Mouse (Mus musculus) cerebral cortex, adult 2 months (tissue): ENCODE data around the gene Nek11.

Experiments used
- WGBS: fragments of 180-500 bp; shearing (Covaris S2); methylation state at CpG from one replicate; pipeline ENCODE4 v1.1.7; 2018; 5-methylcytosine and 5-hydroxymethylcytosine counted together

Nek11 gene

GRCm38 (mm10) chr9:105313250-105313649 lies 82.1 kb downstream of the Nek11 start:
- 47% methylated on average over 10 of the region's 10 CpGs for WGBS

GRCm38 (mm10) chr9:105312686-105313085 lies 82.6 kb downstream of the Nek11 start:
- WGBS = 73% methylated on average over 1 of the region's 1 CpGs

DNA sequence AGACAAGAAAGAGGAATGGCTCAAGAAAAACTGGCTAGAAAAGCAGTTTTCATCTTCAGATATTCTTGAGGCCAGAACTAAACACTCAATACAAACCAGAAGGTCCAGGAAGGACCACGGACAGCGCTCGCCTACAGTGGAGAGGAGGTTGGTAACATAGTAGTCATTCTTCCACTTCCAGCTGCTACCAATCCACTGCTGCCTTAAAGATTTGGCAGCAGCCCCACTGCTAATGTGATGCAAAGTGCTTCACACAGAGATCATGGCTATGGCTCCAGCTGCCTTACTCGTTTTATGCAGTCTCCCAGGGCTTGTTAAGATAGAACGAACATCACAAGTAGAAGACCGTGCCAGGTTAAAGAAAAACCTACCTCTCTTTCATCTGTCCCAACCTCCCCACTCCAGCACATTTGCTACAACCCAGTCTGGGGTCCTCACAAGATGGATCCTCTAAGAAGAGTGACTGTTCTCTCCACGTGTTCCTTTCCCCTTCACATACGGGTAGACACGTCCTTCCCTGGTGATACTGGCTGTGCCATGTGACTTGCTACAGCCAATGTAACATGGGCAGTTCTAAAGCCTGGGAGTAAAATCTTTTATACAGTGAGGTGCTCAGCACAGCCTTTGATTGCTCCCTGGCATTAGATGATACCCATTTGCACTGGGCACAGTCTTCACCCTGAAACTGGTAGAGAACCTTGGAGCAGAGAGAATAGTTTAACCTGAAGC lies 85.6 kb downstream of the Nek11 start:
- 20% methylated on average over 9 of the region's 9 CpGs for WGBS

- 55% methylated on average over 2 of the region's 2 CpGs for WGBS
Measured at GRCm38 (mm10) chr9:105306042-105306441, 89.3 kb downstream of the Nek11 start.

GRCm38 (mm10) chr9:105302230-105302629 lies 93.1 kb downstream of the Nek11 start:
- 76% methylated on average over 3 of the region's 3 CpGs for WGBS

- 82% methylated on average over 1 of the region's 1 CpGs for WGBS
Measured at GRCm38 (mm10) chr9:105301396-105301795, 93.9 kb downstream of the Nek11 start.

DNA sequence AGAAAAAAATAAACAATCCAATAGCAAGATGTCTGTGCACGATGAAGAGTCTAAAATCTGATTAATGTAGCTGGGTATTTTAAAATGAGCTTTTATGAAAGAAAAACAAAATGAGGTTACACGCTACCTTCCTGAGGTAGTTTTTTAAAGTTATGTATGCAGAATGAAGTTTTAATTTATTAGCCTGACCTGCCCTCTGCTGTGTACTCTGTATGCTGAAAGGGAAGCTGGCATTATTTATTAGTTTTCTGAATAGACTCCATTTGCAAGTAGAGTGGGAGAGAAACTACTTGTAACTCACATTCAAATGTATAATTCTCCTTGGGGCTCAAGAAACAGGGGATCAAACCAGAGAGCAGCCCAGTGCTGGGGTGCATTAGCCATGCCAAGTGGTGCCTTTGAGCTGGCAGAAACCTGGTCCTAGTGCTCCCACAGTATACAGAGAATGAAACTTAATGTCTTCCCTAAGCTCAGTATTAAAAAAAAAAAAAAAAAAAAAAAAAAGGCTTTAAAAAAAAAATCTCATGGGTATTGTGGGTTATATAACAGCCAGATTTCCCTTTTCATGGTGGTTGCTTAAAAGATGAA lies 94.5 kb downstream of the Nek11 start:
- WGBS = 77% methylated on average over 2 of the region's 2 CpGs

DNA sequence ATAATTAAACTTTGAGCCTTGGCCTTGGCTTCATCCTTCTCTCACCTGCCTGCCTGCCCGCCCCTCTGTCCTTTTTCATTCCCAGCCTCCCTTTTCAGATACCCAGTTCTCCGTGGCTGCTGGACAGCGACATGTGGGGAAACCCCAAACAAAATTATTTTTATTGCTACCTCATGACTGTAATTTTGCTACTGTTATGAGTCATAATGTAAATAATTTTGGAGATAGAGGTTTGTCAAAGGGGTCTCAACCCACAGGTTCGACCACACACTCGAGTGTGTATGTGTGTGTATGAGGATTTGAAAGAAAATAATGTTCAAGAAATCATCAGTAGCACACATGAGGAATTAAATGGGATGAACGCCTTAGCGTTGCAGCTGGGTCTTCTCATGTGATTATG lies 110.7 kb downstream of the Nek11 start:
- WGBS = 70% methylated on average over 7 of the region's 7 CpGs

DNA sequence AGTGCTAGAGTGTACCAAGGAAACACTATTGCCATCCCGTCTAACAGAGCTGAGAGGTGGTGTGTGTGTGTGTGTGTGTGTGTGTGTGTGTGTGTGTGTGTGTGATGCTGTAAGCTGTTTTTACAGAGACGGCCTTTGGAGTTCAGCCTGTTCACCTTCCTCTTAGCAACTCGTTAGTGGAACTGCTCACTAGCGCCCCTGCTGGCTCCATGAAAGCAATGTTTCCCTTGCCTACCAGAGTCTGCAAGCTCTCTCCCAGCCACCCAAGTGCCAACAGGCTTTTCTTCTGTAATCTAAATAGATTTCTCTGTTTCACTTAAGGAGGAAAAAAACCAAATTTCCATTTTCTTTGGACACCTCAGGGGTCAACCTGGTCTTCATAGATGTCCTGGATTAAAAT lies 112.6 kb downstream of the Nek11 start:
- whole genome bisulfite sequencing = 20% methylated on average over 4 of the region's 4 CpGs

DNA sequence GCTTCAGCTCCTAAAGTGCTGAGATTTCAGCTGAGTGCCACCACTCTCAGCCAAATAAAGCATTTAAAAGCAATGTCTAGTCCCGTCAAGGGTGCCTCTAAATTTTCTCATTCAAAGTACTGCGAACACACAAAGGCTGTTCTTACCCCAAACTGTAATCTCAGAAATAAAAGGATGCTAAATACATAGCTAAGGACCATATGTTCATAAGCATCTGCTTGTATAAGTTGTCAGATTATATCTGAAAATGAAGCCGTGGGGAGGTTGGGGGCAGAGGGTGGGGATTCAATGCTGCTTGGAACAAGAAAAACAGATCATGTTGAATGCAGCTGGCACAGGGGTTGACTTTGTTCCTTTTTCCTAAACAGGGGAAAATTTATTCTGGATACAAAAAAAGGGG lies 120.4 kb downstream of the Nek11 start:
- 50% methylated on average over 3 of the region's 3 CpGs for WGBS

- 59% methylated on average over 6 of the region's 6 CpGs for WGBS
Measured at GRCm38 (mm10) chr9:105274286-105274685, 121.0 kb downstream of the Nek11 start.

DNA sequence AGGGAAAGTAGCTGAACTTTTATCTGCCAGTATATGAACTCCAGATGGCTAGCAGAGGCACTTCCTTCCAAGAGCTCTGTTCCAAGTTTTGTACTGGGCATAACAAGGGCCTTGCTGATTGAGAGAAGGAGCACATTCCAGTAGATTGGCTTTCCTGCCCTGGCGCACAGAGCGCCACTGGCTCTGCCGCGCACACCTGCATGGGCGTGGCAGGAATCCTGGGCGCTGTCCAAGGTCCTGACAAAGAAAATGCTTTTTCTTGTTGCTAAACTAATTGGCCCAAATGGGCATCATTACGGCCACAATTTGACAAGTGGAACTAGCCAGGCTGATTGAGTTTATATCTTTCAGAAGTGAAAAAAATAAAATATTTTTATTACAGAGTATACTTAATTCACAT lies 123.1 kb downstream of the Nek11 start:
- 41% methylated on average over 7 of the region's 7 CpGs for WGBS

DNA sequence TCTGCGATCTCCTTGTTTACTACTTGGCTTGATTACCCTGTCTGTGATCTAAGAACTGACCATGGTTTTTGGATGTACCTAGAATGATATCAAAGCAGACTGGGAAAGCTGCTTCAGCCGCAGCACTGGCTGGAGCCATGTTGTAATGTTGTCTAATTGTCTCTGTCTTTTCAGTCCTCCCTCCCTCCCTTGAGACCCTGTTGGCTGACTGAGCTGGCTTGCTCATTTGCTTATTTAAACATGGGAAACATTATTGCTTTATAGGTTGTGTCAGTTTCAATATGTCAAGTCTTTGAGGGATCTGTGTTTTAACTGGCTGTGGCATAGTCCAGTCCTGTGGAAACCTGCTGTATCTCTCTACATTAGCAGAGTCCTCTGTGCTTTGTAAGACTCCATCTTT lies 132.2 kb downstream of the Nek11 start:
- WGBS = 83% methylated on average over 2 of the region's 2 CpGs

DNA sequence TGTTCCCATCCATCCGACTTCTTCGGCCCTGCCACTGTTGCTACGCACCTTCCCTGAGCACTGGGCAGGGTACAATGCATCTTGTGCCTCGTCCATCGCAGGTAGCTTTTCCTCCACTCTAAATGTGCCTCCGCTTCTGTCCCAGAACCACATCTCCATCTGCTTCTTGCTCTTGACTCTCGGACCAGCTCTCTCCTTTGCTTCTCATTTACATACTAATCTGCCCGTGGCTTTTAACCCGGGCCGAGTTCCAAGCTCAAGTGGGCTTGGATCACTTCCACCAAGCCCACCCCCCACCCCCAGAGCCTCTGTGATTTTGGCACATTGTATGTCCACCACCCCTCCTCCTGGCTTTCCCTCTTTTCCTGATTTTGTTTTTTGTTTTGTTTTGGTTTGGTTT lies 137.7 kb downstream of the Nek11 start:
- 62% methylated on average over 10 of the region's 10 CpGs for WGBS

- WGBS = 53% methylated on average over 1 of the region's 1 CpGs
Measured at GRCm38 (mm10) chr9:105254076-105254475, 141.2 kb downstream of the Nek11 start.

GRCm38 (mm10) chr9:105252349-105253041 lies 142.8 kb downstream of the Nek11 start:
- WGBS = 37% methylated on average over 4 of the region's 4 CpGs

GRCm38 (mm10) chr9:105251256-105251655 lies 144.1 kb downstream of the Nek11 start:
- 96% methylated on average over 4 of the region's 4 CpGs for WGBS

DNA sequence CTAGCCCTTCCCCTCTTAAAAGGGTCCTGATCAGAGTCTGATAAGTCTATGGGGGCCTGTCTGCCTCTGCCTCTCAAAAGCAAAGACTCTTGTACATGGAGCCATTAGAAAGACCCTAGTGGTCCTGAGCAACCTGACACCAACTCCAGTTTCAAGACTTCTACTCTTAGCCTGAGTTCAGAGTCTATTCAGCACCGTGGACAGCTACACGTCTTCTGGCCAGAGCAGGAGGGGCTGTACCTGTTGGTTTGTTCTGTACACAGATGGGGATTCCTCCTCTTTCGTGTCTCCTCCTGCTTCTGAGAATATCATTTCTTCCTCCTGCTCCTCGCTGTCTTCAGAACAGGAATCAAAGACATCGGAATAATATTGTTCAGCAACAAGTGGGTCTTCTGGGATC lies 151.3 kb downstream of the Nek11 start:
- WGBS = 59% methylated on average over 5 of the region's 5 CpGs

- 52% methylated on average over 4 of the region's 4 CpGs for WGBS
Measured at GRCm38 (mm10) chr9:105214434-105214833, 180.9 kb downstream of the Nek11 start.

DNA sequence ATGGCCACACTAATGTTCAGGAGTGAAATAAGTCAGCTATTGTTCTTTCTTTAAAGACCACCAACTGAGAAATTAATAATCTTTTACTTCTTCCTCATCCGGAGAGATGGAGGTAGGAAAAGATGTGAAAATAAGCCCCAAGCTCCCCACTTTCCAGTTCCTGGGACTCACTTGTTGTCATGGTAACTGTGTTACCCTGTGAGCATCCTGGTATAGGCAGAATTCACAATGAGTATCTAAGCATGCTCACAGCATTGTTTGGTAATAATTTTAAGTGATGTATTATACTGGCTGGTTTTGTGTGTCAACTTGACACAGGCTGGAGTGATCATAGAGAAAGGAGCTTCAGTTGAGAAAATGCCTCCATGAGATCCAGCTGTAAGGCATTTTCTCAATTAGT lies 195.0 kb downstream of the Nek11 start:
- 37% methylated on average over 1 of the region's 1 CpGs for WGBS

DNA sequence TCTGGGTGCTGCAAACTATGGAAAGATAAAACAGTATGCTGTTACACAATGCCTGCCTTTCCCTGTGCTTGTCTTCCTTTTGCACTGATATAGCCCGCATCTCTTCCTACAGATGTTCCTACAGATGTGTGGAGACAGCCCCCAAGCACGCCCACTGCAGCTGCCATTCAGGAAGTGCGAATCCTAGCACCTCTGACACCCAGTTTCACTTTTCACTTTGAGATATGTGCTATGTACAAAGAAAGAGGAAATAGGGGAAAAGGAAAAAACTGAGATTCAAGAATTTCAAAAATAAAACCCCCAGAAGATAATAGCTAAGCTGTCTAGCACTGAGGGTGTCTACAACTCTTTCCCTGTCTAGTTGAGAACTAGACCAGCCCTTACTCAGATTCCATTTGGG lies 208.6 kb downstream of the Nek11 start:
- 51% methylated on average over 3 of the region's 3 CpGs for WGBS

GRCm38 (mm10) chr9:105182392-105182791 lies 212.9 kb downstream of the Nek11 start:
- 93% methylated on average over 3 of the region's 3 CpGs for WGBS

DNA sequence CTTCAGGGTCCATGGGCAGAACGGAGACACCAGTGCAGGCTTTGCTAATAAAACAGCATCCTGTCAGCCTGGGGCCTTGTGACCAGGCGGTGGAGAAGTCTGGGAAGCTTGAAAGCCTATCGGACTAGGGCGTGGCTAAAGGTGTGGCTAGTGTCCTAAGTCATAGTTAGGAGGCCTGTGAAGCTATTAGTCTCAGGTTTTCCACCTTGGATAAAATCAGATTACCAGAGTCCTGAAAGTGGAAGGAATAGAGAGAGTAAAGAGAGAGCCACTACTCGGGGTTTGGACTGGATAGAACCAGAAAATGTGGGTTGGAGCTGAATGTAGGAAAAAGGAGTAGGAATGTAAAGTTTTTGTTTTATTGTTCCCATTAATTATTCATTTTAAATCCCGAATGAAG lies 250.3 kb downstream of the Nek11 start, which contains the start of gene 1700080E11Rik:
1700080E11Rik (minus strand) TSS at position 101 of the 400 bp plus-strand sequence.
- WGBS = 85% methylated on average over 6 of the region's 6 CpGs
